Mouse (Mus musculus) urinary bladder, postnatal 4 days (tissue): ENCODE results near the gene Tmco4.
A peak's percentile ranks its signal among the peaks of the same experiment; 100 is the strongest.

Experiments
- DNase-seq, 2 experiments: peaks; one replicate each; pipeline ENCODE4 v3.0.0; 2021 to 2022; ENCODE audit warnings: low spot score in 2 of 2

Gene Tmco4

DNA sequence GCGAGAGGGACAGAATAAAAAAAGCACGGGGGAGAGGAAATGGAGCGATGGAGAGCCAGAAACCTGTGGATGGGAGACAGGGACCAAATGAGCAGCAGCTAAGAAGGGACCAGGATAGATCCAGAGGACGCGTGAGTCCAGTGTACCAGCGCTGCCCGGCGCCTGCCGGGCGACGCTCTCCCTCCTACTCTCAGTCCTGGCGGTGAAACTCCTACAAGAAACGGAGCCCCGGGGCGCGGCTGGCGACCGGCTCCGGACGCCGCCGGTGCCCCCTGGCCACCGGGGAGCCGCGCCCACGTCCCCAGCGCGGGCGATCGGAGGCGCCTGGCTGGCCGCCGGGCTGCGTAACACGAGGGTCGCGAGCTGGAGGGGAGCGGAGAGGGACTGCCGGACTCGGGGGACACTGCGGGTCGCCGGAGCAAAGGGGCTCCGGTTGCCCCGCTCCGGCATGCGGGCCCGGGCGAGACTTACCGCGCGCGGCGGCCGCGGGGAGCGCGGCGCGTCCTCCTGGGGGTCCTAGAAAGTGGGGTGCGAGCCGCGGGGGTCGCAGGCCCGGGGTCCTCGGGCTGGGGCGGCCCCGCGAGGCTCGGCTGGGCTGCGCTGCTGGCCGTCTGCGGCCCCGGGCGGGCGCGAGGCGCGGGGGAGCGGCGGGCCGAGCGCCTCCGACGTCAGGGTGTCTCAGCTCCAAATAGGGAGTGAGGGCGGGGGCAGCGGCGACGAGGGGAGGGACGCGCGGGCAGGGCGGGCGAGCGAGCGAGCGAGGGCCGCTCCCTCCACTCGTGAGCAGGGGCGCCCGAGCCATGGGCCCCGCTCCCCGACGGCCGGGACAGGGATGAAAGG is 119.9 kb downstream of the Tmco4 start, which contains the start of gene Nbl1:
TSS of gene Nbl1 (minus strand) at position 638 of the 840 bp plus-strand sequence.
- DNase-seq, result peak; percentile 71 to 79

DNA sequence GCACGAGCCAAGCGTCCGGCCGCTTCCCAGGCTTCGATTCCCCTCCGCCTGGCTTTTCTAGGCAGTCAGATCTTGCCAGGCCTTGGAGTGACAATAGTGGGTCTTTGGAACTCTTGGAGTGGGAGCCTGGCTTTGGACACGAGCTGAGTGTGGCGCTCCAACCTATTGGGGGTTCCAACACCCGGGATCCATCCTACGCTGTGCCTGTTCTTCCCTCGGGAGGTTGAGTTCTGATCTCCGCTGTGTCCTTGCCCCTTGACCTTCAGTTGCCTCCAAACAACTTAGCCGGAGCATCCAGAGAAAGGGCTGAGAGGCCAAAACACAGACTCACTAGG is 120.5 kb downstream of the Tmco4 start:
- DNase-seq, result no peak

- DNase-seq, result no peak
Measured at GRCm38 (mm10) chr4:139095406-139095805, 122.7 kb downstream of the Tmco4 start.

DNA sequence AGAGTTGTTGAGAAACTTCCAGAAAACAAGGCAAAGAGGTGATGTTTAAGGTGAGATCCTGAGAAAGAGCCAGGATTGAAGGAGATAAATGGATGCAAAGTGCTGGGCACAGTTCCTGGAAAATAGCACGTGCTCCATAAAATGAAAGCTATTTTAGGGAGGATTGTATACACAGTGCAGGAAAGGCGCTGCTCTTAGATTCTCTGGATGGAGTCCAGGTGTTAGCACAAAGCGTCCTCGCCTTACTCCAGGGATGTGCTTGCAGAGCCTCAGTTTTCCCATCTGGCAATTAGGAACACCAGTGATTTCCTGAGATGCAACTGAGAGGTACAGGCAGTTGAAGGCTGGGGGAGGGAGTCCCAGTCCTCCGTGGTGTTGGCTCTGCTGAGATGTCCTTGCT is 123.5 kb downstream of the Tmco4 start:
- no peak for DNase-seq

- no peak for DNase-seq
Measured at GRCm38 (mm10) chr4:139100326-139100725, 127.6 kb downstream of the Tmco4 start.

DNA sequence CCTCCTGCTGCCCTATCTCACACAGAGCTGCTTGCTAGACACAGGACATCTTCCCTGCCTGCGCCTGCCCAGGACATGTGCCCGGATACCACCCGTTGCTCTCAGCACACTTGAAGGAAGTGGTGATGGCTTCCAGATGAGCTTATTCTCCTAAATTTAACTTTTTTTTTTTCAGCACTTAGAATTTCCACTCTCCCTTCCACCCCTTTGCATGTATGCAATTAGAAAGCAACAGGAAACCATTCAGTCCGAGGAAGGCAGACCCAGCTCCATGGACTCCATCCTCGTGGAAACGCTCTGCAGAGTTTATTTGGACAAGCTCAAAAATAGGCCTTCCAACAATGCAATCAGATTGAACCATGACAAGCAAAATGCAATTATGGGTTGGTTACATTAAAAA is 128.9 kb downstream of the Tmco4 start:
- no peak for DNase-seq

DNA sequence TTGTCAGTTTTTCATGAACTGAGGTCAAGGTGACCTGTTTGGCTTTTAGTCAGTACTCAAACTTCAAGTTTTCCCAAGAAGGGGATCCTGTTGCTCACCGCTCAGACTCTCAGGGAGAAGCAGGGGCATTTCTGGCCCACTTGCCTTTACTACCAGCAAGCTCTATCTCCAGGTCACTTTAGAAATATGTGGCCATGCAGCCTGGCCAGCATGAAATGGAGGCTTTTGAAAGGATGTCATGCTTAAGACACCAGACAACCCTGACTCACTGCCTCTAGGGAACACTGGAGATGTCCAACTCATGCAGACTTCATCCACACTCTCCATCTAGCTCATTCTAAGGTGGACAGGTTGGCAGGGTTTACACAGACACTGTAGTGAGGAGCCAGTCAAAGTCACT is 132.8 kb downstream of the Tmco4 start:
- DNase-seq, result no peak
